Mouse (Mus musculus) midbrain, embryonic 13.5 days (tissue): Measurements from ENCODE around the gene Glud1. TPM values are rescaled to one million over a fixed set of nuclear protein-coding genes. Genes with fewer than 3 reads are reported as not detected.

ENCODE experiments used
- ATAC-seq: fragments of 200-750 bp; cut with Nextera tagmentation; 2 replicates; pipeline ENCODE4 v1.8.0; 2017; ENCODE audit warnings: mild to moderate bottlenecking, moderate TSS enrichment, moderate library complexity
- H3K27ac ChIP-seq: fragments of 300-500 bp; sonication (generic); 2 replicates; pipeline ENCODE4 v1.5.1; 2015; ENCODE audit warnings: inconsistent platforms, mild to moderate bottlenecking, moderate library complexity
- H3K27me3 ChIP-seq: fragments of 300-500 bp; sonication (generic); 2 replicates; pipeline ENCODE4 v1.6.1; 2015; ENCODE audit warnings: mild to moderate bottlenecking, inconsistent platforms
- H3K36me3 ChIP-seq: fragments of 300-500 bp; sonication (generic); 2 replicates; pipeline ENCODE4 v1.6.1; 2015; ENCODE audit warnings: mild to moderate bottlenecking, inconsistent platforms
- H3K4me1 ChIP-seq: fragments of 300-500 bp; sonication (generic); replicated peaks from 2 replicates; pipeline ENCODE4 v1.6.1; 2015; ENCODE audit warnings: inconsistent platforms
- H3K4me2 ChIP-seq: fragments of 300-500 bp; sonication (generic); replicated peaks from 2 replicates; pipeline ENCODE4 v1.6.1; 2015; ENCODE audit warnings: moderate library complexity, mild to moderate bottlenecking, inconsistent platforms
- H3K4me3 ChIP-seq: fragments of 300-500 bp; sonication (generic); replicated peaks from 2 replicates; pipeline ENCODE4 v1.5.1; 2015; ENCODE audit warnings: mild to moderate bottlenecking, inconsistent platforms
- H3K9ac ChIP-seq: fragments of 300-500 bp; sonication (generic); replicated peaks from 2 replicates; pipeline ENCODE4 v1.6.1; 2015; ENCODE audit warnings: mild to moderate bottlenecking, inconsistent platforms
- H3K9me3 ChIP-seq: fragments of 300-500 bp; sonication (generic); 2 replicates; pipeline ENCODE4 v1.6.1; 2016; ENCODE audit warnings: mild to moderate bottlenecking, inconsistent platforms
- WGBS: fragments of 180-500 bp; shearing (Covaris S2); methylation state at CpG from one replicate; pipeline ENCODE4 v1.1.7; 2015; 5-methylcytosine and 5-hydroxymethylcytosine counted together
- polyA plus RNA-seq: library from polyadenylated mRNA; unstranded; fragments of >200 nt; fragmentation: Nextera tagmentation; extraction: Ambion mirVana; gene quantifications from 2 replicates; pipeline ENCODE4 v1.2.1, GENCODE M21; 2015

The Glud1 gene
- polyA plus RNA-seq, 1 experiment from 2014 or later = 91.7 TPM

GRCm38 (mm10) chr14:34373581-34373980 is 63.1 kb downstream of the Glud1 start:
- no peak overlapping the region for H3K4me2 ChIP-seq
- 79% methylated on average over 6 of the region's 6 CpGs for WGBS

GRCm38 (mm10) chr14:34374577-34374976 is 64.0 kb downstream of the Glud1 start, which contains the start of gene Sncg:
Sncg (minus strand) TSS chr14:34374789.
- Histone ChIP-seq H3K4me1 (peaks cover 16% of the 10 kb centered on the region; the same call in 1 of the 2 replicates), H3K9ac (no peak within 1 kb of the TSS; the same call in 1 of the 2 replicates), H3K4me2 (no peak within 1 kb of the TSS), H3K4me3 (no peak within 1 kb of the TSS), H3K27me3 (no peaks in the 10 kb centered on the region), H3K27ac (no peak within 1 kb of the TSS), H3K36me3 (no peaks in the 10 kb centered on the region), H3K9me3 (no peaks in the 10 kb centered on the region)
- WGBS = 54% methylated on average over 10 of the region's 10 CpGs
- no peak for ATAC-seq

More at GRCm38 (mm10) chr14:34373581-34373980, 63.1 kb downstream of the Glud1 start:
- Histone ChIP-seq H3K27me3 (no peaks in the 10 kb centered on the region), H3K27ac (no peak overlapping the region), H3K9me3 (no peaks in the 10 kb centered on the region), H3K4me3 (no peak overlapping the region), H3K9ac (no peak overlapping the region; the same call in 1 of the 2 replicates), H3K4me1 (peaks cover 11% of the 10 kb centered on the region; the same call in 1 of the 2 replicates), H3K36me3 (no peaks in the 10 kb centered on the region)
- ATAC-seq = no peak

- Histone ChIP-seq H3K27me3 (no peaks in the 10 kb centered on the region), H3K9ac (no peak within 1 kb of the TSS), H3K27ac (no peak within 1 kb of the TSS), H3K4me2 (no peak within 1 kb of the TSS), H3K4me1 (peaks cover 16% of the 10 kb centered on the region; the same call in 1 of the 2 replicates), H3K9me3 (no peaks in the 10 kb centered on the region), H3K36me3 (no peaks in the 10 kb centered on the region), H3K4me3 (no peak within 1 kb of the TSS)
- no peak for ATAC-seq
- WGBS = 84% methylated on average over 13 of the region's 13 CpGs
These were observed 64.9 kb downstream of the Glud1 start, which contains the start of gene Mmrn2 for GRCm38 (mm10) chr14:34375415-34375904. Mmrn2 (plus strand) TSS chr14:34375465.

- no peaks in the 10 kb centered on the region for H3K27me3 ChIP-seq
- no peak overlapping the region for H3K4me2 ChIP-seq
- no peak overlapping the region for H3K27ac ChIP-seq
- peaks cover 16% of the 10 kb centered on the region; the same call in 1 of the 2 replicates for H3K4me1 ChIP-seq
- H3K36me3 ChIP-seq = no peaks in the 10 kb centered on the region
- no peaks in the 10 kb centered on the region for H3K9me3 ChIP-seq
- no peak overlapping the region for H3K4me3 ChIP-seq
- WGBS = 81% methylated on average over 5 of the region's 5 CpGs
- no peak for ATAC-seq
- H3K9ac ChIP-seq = no peak overlapping the region
These were observed 65.4 kb downstream of the Glud1 start for GRCm38 (mm10) chr14:34375941-34376340.

GRCm38 (mm10) chr14:34377121-34377520 is 66.6 kb downstream of the Glud1 start:
- 83% methylated on average over 4 of the region's 4 CpGs for WGBS
- Histone ChIP-seq H3K27me3 (no peaks in the 10 kb centered on the region), H3K4me1 (peaks cover 16% of the 10 kb centered on the region; the same call in 1 of the 2 replicates), H3K4me3 (no peak overlapping the region), H3K27ac (no peak overlapping the region), H3K9me3 (no peaks in the 10 kb centered on the region), H3K36me3 (no peaks in the 10 kb centered on the region), H3K4me2 (no peak overlapping the region), H3K9ac (no peak overlapping the region)
- no peak for ATAC-seq

GRCm38 (mm10) chr14:34378560-34379331 is 68.2 kb downstream of the Glud1 start:
- H3K9me3 ChIP-seq = no peaks in the 10 kb centered on the region
- 45% methylated on average over 11 of the region's 11 CpGs for WGBS
- no peaks in the 10 kb centered on the region for H3K27me3 ChIP-seq
- H3K36me3 ChIP-seq = no peaks in the 10 kb centered on the region
- H3K4me3 ChIP-seq = no peak overlapping the region
- H3K9ac ChIP-seq = no peak overlapping the region
- peaks cover 16% of the 10 kb centered on the region; the same call in 1 of the 2 replicates for H3K4me1 ChIP-seq
- no peak overlapping the region for H3K4me2 ChIP-seq
- peak overlapping the region; percentile 19; the same call in 1 of the 2 replicates for H3K27ac ChIP-seq
- ATAC-seq = peak; percentile 67

GRCm38 (mm10) chr14:34382921-34383704 is 72.6 kb downstream of the Glud1 start:
- ATAC-seq = no peak
- H3K27ac ChIP-seq = no peak overlapping the region
- H3K9me3 ChIP-seq = no peaks in the 10 kb centered on the region
- H3K36me3 ChIP-seq = no peaks in the 10 kb centered on the region
- H3K4me3 ChIP-seq = no peak overlapping the region
- H3K4me1 ChIP-seq = peaks cover 9% of the 10 kb centered on the region; the same call in 1 of the 2 replicates
- WGBS = 95% methylated on average over 8 of the region's 9 CpGs
- no peak overlapping the region for H3K4me2 ChIP-seq
- no peaks in the 10 kb centered on the region for H3K27me3 ChIP-seq
- no peak overlapping the region for H3K9ac ChIP-seq

GRCm38 (mm10) chr14:34393295-34393694 is 82.8 kb downstream of the Glud1 start:
- Histone ChIP-seq H3K4me2 (no peak overlapping the region), H3K27me3 (no peaks in the 10 kb centered on the region), H3K27ac (no peak overlapping the region), H3K36me3 (peaks cover 14% of the 10 kb centered on the region), H3K4me1 (peaks cover 3% of the 10 kb centered on the region; the same call in 1 of the 2 replicates), H3K9ac (no peak overlapping the region), H3K9me3 (no peaks in the 10 kb centered on the region), H3K4me3 (no peak overlapping the region)
- ATAC-seq = no peak
- WGBS = 38% methylated on average over 4 of the region's 4 CpGs

Other genes with a start within 250 kb of the Glud1 start
- not detected in 2 replicates for gene Anxa8, start 224.7 kb upstream of the Glud1 start, polyA plus RNA-seq
- gene A630023A22Rik, start 208.0 kb upstream of the Glud1 start, polyA plus RNA-seq = not detected in 2 replicates
- 0.11 and 0.14 TPM in 2 replicates for gene Npy4r, start 158.2 kb upstream of the Glud1 start, polyA plus RNA-seq
- 5.3 and 5.4 TPM in 2 replicates for gene Gprin2, start 109.1 kb upstream of the Glud1 start, polyA plus RNA-seq
- 0.49 and 0.63 TPM in 2 replicates for gene Syt15, start 91.1 kb upstream of the Glud1 start, polyA plus RNA-seq
- gene Shld2, start 234 bp upstream of the Glud1 start, polyA plus RNA-seq = 6.4 and 7.2 TPM in 2 replicates
- gene Fam25c, start 44.7 kb downstream of the Glud1 start, polyA plus RNA-seq = not detected in 2 replicates
- 57.7 and 61.2 TPM in 2 replicates for gene Sncg, start 64.1 kb downstream of the Glud1 start, polyA plus RNA-seq
- 4.9 and 5.5 TPM in 2 replicates for gene Mmrn2, start 64.7 kb downstream of the Glud1 start, polyA plus RNA-seq
- gene Bmpr1a, start 192.6 kb downstream of the Glud1 start, polyA plus RNA-seq = 18.1 and 21.4 TPM in 2 replicates
- gene 9230112D13Rik, start 212.1 kb downstream of the Glud1 start, polyA plus RNA-seq = not detected in 2 replicates